Mouse (Mus musculus): ENCODE data around the gene Farsa. TPM values are rescaled to one million over a fixed set of nuclear protein-coding genes. Genes with fewer than 3 reads are reported as not detected.

Farsa gene
- polyA plus RNA-seq, 1 experiment from 2014 or later: 24.5 TPM

DNA sequence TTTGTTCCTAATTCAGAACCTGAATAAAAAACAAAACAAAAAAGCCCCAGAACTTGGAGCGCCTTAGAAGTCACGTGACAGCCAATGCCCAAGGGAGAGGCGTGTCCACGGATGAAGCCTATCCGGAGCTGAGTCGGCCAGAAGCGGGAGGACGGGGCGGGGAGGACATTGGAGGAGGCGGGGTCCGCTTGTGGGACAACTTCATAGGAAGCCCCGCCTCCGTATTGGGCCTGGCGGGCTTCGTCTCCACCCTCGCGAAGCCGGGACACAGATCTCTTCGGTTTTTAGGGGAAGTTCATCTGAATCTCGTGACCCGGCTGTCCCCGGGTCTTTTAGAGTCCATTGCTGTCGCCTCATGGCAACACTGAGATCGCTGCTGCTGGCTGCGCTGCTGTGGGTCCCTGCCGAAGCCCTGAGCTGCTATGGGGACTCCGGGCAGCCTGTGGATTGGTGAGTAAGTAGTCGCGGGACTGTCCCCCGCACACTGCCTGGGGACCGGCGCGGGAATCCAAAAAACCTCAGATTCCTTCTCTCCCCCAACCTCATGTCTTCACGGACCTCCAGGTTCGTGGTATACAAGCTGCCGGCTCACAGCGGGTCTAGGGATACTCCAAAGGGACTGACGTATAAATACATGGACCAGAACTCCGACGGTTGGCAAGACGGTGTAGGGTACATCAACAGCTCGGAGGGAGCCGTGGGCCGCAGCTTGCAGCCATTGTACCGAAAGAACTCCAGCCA, 51.8 kb downstream of the Farsa start, which contains the start of gene Dnase2a:
Dnase2a (plus strand) TSS at position 140 of the 741 bp plus-strand sequence.
- peaks cover 8% of the 10 kb centered on the region; the same call in 1 of the 2 replicates for H3K36me3 ChIP-seq (ENCODE audit: inconsistent target)
- under 1% methylated on average over 45 of the region's 45 CpGs for WGBS (ENCODE audit: missing documents)

DNA sequence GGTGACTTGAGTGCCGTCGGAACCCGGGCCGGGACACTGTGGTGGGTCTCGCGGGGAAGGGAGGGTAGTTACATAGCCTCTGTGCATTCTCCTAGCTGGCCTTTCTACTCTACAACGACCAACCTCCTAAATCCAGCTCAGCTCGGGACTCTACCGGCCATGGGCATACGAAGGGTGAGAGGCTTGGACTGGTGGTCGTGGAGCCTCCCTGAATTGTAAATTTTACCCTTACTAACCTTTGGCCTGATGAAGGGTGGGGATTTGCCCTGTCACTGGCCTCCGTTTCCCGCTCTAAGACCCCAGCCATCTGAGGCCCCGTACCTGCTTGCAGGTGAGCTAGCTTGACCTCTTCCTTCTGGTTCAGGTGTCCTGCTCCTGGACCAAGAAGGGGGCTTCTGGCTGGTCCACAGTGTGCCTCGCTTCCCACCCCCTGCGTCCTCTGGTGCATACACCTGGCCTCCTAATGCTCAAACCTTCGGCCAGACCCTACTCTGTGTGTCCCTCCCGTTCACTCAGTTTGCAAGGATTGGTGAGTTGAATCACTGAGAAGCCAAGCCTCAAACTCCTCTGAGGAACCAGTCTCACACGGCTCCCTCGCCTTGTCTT, 52.5 kb downstream of the Farsa start:
- WGBS (ENCODE audit: missing documents): 43% methylated on average over 20 of the region's 20 CpGs
- H3K27ac ChIP-seq: peak overlapping the region; percentile 95

More for the DNA sequence above, 51.8 kb downstream of the Farsa start, which contains the start of gene Dnase2a:
- Histone ChIP-seq H3K79me2 (ENCODE audit: inconsistent target) (peaks cover 23% of the 10 kb centered on the region), H3K27ac (peak within 1 kb of the TSS; percentile 95), H3K4me3 (ENCODE audit: inconsistent target) (peak within 1 kb of the TSS; percentile 92)

DNA sequence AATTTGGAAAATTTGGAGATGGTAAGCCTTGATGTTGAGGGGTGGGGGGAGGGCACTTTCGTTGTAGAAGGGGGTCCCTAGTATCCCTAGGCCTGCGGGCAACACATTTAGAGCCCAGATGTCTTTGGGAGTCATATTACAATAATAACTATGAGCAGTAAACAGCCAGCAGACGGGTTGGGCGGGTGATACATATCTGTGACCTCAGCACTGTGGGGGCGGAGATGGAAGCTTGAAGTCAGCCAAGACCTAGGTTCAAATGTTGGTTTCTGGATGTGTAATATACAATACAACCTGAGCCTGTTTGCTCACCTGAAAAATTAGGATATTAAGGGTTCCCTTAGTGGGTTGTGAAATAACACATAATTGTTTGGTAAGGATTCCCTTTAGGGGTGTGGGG, 53.2 kb downstream of the Farsa start:
- 93% methylated on average over 5 of the region's 5 CpGs for WGBS (ENCODE audit: missing documents)
- peak overlapping the region; percentile 92; the same call in 1 of the 2 replicates for H3K4me3 ChIP-seq (ENCODE audit: inconsistent target)
- H3K36me3 ChIP-seq (ENCODE audit: inconsistent target): peaks cover 8% of the 10 kb centered on the region; the same call in 1 of the 2 replicates
- no peak overlapping the region; the same call in 1 of the 2 replicates for H3K27ac ChIP-seq
- peaks cover 23% of the 10 kb centered on the region for H3K79me2 ChIP-seq (ENCODE audit: inconsistent target)

More for the DNA sequence above, 52.5 kb downstream of the Farsa start:
- H3K79me2 ChIP-seq (ENCODE audit: inconsistent target): peaks cover 23% of the 10 kb centered on the region
- H3K4me3 ChIP-seq (ENCODE audit: inconsistent target): peak overlapping the region; percentile 92
- peaks cover 8% of the 10 kb centered on the region; the same call in 1 of the 2 replicates for H3K36me3 ChIP-seq (ENCODE audit: inconsistent target)

DNA sequence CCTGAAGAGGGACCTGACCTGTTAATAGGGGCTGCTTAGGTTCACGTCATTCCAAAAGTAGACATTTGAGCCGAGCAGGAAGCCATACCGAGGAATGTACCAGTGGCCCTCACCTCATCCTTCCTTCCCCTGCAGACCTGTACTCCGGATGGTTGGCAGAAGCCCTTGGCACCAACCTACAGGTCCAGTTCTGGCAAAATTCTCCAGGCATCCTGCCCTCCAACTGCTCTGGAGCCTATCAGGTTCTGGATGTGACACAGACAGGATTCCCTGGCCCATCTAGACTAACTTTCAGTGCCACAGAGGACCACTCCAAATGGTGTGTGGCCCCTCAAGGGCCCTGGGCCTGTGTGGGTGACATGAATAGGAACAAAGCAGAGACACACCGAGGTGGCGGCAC, 53.8 kb downstream of the Farsa start:
- H3K27ac ChIP-seq: no peak overlapping the region
- WGBS (ENCODE audit: missing documents): 93% methylated on average over 5 of the region's 6 CpGs
- no peak overlapping the region for H3K4me3 ChIP-seq (ENCODE audit: inconsistent target)
- H3K79me2 ChIP-seq (ENCODE audit: inconsistent target): peaks cover 23% of the 10 kb centered on the region
- H3K36me3 ChIP-seq (ENCODE audit: inconsistent target): peaks cover 8% of the 10 kb centered on the region; the same call in 1 of the 2 replicates

GRCm38 (mm10) chr8:84911854-84912253, 55.1 kb downstream of the Farsa start:
- Histone ChIP-seq H3K27ac (no peak overlapping the region), H3K4me3 (ENCODE audit: inconsistent target) (no peak overlapping the region), H3K36me3 (ENCODE audit: inconsistent target) (peaks cover 8% of the 10 kb centered on the region; the same call in 1 of the 2 replicates), H3K79me2 (ENCODE audit: inconsistent target) (peaks cover 23% of the 10 kb centered on the region)
- 96% methylated on average over 9 of the region's 9 CpGs for WGBS (ENCODE audit: missing documents)

- WGBS (ENCODE audit: missing documents): 76% methylated on average over 22 of the region's 27 CpGs
- no peak overlapping the region for H3K27ac ChIP-seq
- no peak overlapping the region for H3K4me3 ChIP-seq (ENCODE audit: inconsistent target)
- H3K79me2 ChIP-seq (ENCODE audit: inconsistent target): peaks cover 23% of the 10 kb centered on the region
- H3K36me3 ChIP-seq (ENCODE audit: inconsistent target): peaks cover 8% of the 10 kb centered on the region; the same call in 1 of the 2 replicates
Observed at GRCm38 (mm10) chr8:84912391-84912790, 55.6 kb downstream of the Farsa start.

- 7% methylated on average over 55 of the region's 55 CpGs for WGBS (ENCODE audit: missing documents)
- Histone ChIP-seq H3K4me3 (ENCODE audit: inconsistent target) (peak overlapping the region; percentile 18; the same call in 1 of the 2 replicates), H3K27ac (peak overlapping the region; percentile 36; the same call in 1 of the 2 replicates), H3K36me3 (ENCODE audit: inconsistent target) (peaks cover 8% of the 10 kb centered on the region; the same call in 1 of the 2 replicates), H3K79me2 (ENCODE audit: inconsistent target) (peaks cover 23% of the 10 kb centered on the region)
Observed at GRCm38 (mm10) chr8:84912895-84913501, 56.2 kb downstream of the Farsa start.

DNA sequence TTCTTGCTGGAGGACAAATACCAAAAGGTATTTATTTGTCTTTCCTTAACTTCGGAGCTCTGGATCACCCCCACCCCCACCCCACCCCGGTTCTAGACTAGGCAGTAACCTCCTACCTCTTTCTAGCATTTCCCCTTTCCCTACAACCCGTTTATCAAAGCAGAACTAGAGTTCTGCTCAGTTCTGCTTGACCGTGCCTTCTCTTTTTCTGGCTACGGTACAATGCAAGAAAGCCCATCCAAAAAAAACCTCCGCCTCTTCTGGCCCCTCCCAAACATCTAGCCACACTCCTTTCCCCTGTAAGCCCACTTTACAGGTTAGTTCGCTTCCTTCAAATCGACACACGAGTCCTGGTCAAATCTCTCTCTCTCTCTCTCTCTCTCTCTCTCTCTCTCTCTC, 56.7 kb downstream of the Farsa start:
- Histone ChIP-seq H3K4me3 (ENCODE audit: inconsistent target) (peak overlapping the region; percentile 18; the same call in 1 of the 2 replicates), H3K36me3 (ENCODE audit: inconsistent target) (peaks cover 8% of the 10 kb centered on the region; the same call in 1 of the 2 replicates), H3K27ac (peak overlapping the region; percentile 36; the same call in 1 of the 2 replicates), H3K79me2 (ENCODE audit: inconsistent target) (peaks cover 23% of the 10 kb centered on the region)
- WGBS (ENCODE audit: missing documents): 0% methylated on average over 6 of the region's 9 CpGs

DNA sequence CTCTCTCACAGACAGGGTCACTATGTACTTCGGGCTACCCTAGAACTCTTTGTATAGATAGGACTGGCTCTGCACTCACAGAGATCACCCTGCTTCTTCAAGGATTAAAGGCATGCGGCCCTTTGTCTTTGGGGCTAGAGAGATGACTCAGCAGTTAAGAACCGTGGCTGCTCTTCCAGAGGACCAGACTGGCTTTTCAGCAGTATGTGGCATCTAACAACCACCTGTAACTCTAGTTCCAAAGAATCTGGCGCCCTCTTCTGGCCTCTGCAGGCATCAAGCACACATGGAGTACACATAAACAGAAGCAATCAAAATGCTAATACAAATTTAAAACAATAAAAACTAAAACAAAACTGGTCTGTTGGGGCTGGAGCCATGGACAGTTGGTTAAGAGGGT, 57.2 kb downstream of the Farsa start:
- WGBS (ENCODE audit: missing documents): 43% methylated on average over 4 of the region's 4 CpGs
- Histone ChIP-seq H3K79me2 (ENCODE audit: inconsistent target) (peaks cover 19% of the 10 kb centered on the region), H3K36me3 (ENCODE audit: inconsistent target) (peaks cover 8% of the 10 kb centered on the region; the same call in 1 of the 2 replicates), H3K27ac (no peak overlapping the region), H3K4me3 (ENCODE audit: inconsistent target) (no peak overlapping the region)

DNA sequence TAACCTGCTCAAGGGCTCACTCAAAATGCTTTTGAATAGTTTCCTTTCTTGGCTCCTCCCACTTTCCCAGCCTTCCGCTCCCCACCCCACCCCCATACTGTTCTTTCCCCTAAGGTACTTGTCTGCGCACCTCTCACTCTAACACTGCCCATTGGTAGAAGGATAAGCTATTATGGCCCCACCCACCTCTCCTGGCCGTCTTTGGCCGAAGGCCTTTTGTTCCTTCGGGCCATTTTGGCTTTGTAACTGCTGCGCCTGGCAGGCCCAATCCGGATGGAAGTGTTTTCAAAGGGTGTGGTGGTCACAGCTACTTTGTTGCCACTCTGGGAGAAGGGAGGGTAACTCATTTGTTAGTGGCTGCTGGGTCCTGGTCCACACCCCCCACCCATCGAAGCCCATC, 58.5 kb downstream of the Farsa start:
- H3K36me3 ChIP-seq (ENCODE audit: inconsistent target): peaks cover 6% of the 10 kb centered on the region; the same call in 1 of the 2 replicates
- peaks cover 6% of the 10 kb centered on the region for H3K79me2 ChIP-seq (ENCODE audit: inconsistent target)
- H3K4me3 ChIP-seq (ENCODE audit: inconsistent target): no peak overlapping the region
- no peak overlapping the region for H3K27ac ChIP-seq
- 93% methylated on average over 8 of the region's 8 CpGs for WGBS (ENCODE audit: missing documents)

DNA sequence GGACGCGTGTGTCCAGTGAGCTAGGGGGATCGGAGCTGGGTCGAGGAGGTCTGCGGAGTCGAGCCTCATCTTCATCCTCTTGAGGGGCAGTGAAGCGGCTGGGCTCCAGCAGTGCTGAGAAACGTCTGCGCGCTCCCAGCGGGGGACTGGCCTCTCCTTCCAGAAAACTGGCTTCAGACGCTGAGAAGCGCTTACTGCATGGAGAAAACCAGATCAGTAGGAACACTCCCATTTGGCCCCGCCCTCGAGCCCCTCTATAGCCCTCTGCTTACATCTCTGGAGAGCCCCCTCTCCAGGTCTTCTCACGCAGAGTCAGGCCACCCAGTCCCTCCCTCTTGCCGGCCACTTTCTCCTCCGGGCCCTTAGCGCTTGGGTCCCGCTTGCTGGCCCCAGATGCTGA, 61.0 kb downstream of the Farsa start:
- H3K79me2 ChIP-seq (ENCODE audit: inconsistent target): no peaks in the 10 kb centered on the region
- H3K4me3 ChIP-seq (ENCODE audit: inconsistent target): no peak overlapping the region
- 72% methylated on average over 19 of the region's 20 CpGs for WGBS (ENCODE audit: missing documents)
- H3K36me3 ChIP-seq (ENCODE audit: inconsistent target): no peaks in the 10 kb centered on the region
- no peak overlapping the region for H3K27ac ChIP-seq

DNA sequence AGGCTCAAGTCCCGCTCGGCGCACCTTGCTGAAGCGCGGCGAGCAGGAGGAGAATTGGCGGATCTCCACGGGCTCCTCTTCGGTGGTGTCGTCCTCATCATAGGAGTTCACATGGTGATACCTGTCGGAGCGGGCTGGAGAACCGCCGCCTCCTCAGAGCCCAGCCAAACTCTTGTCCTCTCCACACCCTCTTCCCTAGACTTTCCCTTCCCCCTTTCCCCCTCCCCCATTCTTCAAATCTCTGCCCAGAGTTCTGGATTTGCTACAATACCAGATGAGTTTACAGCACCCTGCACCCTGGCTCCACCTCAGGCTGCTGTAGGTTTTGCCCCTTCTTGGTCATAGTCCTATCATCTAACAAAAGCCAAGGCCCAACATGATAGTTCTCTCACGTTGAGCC, 61.9 kb downstream of the Farsa start:
- Histone ChIP-seq H3K4me3 (ENCODE audit: inconsistent target) (no peak overlapping the region), H3K36me3 (ENCODE audit: inconsistent target) (no peaks in the 10 kb centered on the region), H3K27ac (no peak overlapping the region), H3K79me2 (ENCODE audit: inconsistent target) (no peaks in the 10 kb centered on the region)
- WGBS (ENCODE audit: missing documents): 89% methylated on average over 11 of the region's 15 CpGs
